Mouse (Mus musculus) intestine, embryonic 14.5 days (tissue): ENCODE results near the gene Gm17555. TPM values are rescaled to one million over a fixed set of nuclear protein-coding genes. Genes with fewer than 3 reads are reported as not detected.
"Not testable (repeated sequence)": the region's sequence is repeated elsewhere in the genome, so short reads cannot be mapped to it uniquely, and the experiment has no call there.

ENCODE experiments used
- ATAC-seq: fragments of 200-750 bp; cut with Nextera tagmentation; replicated peaks from 2 replicates; pipeline ENCODE4 v1.8.0; 2017; ENCODE audit warnings: low read depth, moderate number of reproducible peaks, moderate TSS enrichment, moderate library complexity; ENCODE audit not compliant: low FRiP score, low TSS enrichment
- DNase-seq: peaks from one replicate; pipeline ENCODE4 v3.0.0-alpha.2; 2018; ENCODE audit warnings: low spot score
- H3K27ac ChIP-seq: fragments of 300-500 bp; sonication (generic); 2 replicates; pipeline ENCODE4 v1.5.1; 2014; ENCODE audit warnings: low read depth, mild to moderate bottlenecking, control low read depth
- H3K27me3 ChIP-seq: fragments of 300-500 bp; sonication (generic); replicated peaks from 2 replicates; pipeline ENCODE4 v1.6.1; 2014; ENCODE audit warnings: low read length, control low read depth; ENCODE audit not compliant: control insufficient read depth, insufficient read depth
- H3K36me3 ChIP-seq: fragments of 300-500 bp; sonication (generic); 2 replicates; pipeline ENCODE4 v1.6.1; 2014; ENCODE audit warnings: low read length, control low read depth; ENCODE audit not compliant: control insufficient read depth, insufficient read depth
- H3K4me1 ChIP-seq: fragments of 300-500 bp; sonication (generic); replicated peaks from 2 replicates; pipeline ENCODE4 v1.6.1; 2014; ENCODE audit warnings: low read length, control low read depth, mixed read lengths; ENCODE audit not compliant: control insufficient read depth, insufficient read depth
- H3K4me2 ChIP-seq: fragments of 300-500 bp; sonication (generic); 2 replicates; pipeline ENCODE4 v1.6.1; 2014; ENCODE audit warnings: low read length
- H3K4me3 ChIP-seq: fragments of 300-500 bp; sonication (generic); 2 replicates; pipeline ENCODE4 v1.5.1; 2014; ENCODE audit warnings: low read depth, low read length, control low read depth, mixed read lengths
- H3K9ac ChIP-seq: fragments of 300-500 bp; sonication (generic); 2 replicates; pipeline ENCODE4 v1.6.1; 2014; ENCODE audit warnings: mild to moderate bottlenecking, low read length
- H3K9me3 ChIP-seq: fragments of 300-500 bp; sonication (generic); 2 replicates; pipeline ENCODE4 v1.6.1; 2016; ENCODE audit warnings: low read length, control low read depth; ENCODE audit not compliant: control insufficient read depth
- WGBS: fragments of 180-500 bp; shearing (Covaris S2); extraction: QIAGEN DNeasy Blood & Tissue Kit; methylation state at CpG from one replicate; pipeline ENCODE4 v1.1.7; 2014; 5-methylcytosine and 5-hydroxymethylcytosine counted together
- polyA plus RNA-seq: library from polyadenylated mRNA; unstranded; fragments of >200 nt; fragmentation: Nextera tagmentation; extraction: Ambion mirVana; gene quantifications from 2 replicates; pipeline ENCODE4 v1.2.1, GENCODE M21; 2014

Gm17555 gene
- polyA plus RNA-seq, result not detected in 2 replicates

GRCm38 (mm10) chr2:126214800-126215199, at the start of gene Gm17555:
Gm17555 (plus strand) TSS chr2:126215100.
- not testable (repeated sequence) for H3K4me1 ChIP-seq, H3K27me3 ChIP-seq, H3K9ac ChIP-seq, H3K36me3 ChIP-seq, H3K4me3 ChIP-seq, ATAC-seq, DNase-seq, H3K9me3 ChIP-seq, H3K4me2 ChIP-seq, H3K27ac ChIP-seq
- WGBS, result 82% methylated on average over 3 of the region's 3 CpGs

- 94% methylated on average over 5 of the region's 5 CpGs for WGBS
- ATAC-seq, result no peak
- no peak overlapping the region for H3K4me2 ChIP-seq
- no peak overlapping the region for H3K4me3 ChIP-seq
- H3K27ac ChIP-seq, result no peak overlapping the region
- DNase-seq, result no peak
- no peak overlapping the region for H3K9ac ChIP-seq
- H3K9me3 ChIP-seq, result no peaks in the 10 kb centered on the region
- H3K27me3 ChIP-seq, result no peaks in the 10 kb centered on the region
- H3K4me1 ChIP-seq, result no peaks in the 10 kb centered on the region
- peaks cover 29% of the 10 kb centered on the region for H3K36me3 ChIP-seq
These were observed 49.5 kb upstream of the Gm17555 start for GRCm38 (mm10) chr2:126165277-126166018.

DNA sequence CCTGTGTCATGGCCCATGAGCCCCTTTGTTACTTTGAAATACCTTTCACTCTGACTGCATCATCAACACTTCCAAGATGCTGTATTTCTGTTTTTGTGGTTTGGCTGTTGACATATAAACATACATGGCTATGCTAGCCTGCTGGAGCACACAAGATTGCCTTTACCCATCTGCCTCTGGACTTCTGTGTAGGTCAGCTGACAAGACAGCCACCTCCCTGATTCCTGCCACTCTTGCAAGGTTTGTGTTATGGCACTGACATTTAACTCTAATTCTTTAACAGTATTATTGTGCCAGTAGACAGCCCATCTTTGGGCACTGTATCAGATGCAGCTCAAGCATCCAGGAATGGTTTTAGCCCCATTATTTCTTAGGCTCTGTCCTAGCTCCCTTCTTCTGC, 48.6 kb upstream of the Gm17555 start:
- ATAC-seq, result no peak
- Histone ChIP-seq H3K9ac (no peak overlapping the region), H3K36me3 (peaks cover 22% of the 10 kb centered on the region), H3K27ac (no peak overlapping the region), H3K4me3 (no peak overlapping the region), H3K4me1 (no peaks in the 10 kb centered on the region), H3K9me3 (no peaks in the 10 kb centered on the region), H3K4me2 (no peak overlapping the region), H3K27me3 (no peaks in the 10 kb centered on the region)
- no peak for DNase-seq

DNA sequence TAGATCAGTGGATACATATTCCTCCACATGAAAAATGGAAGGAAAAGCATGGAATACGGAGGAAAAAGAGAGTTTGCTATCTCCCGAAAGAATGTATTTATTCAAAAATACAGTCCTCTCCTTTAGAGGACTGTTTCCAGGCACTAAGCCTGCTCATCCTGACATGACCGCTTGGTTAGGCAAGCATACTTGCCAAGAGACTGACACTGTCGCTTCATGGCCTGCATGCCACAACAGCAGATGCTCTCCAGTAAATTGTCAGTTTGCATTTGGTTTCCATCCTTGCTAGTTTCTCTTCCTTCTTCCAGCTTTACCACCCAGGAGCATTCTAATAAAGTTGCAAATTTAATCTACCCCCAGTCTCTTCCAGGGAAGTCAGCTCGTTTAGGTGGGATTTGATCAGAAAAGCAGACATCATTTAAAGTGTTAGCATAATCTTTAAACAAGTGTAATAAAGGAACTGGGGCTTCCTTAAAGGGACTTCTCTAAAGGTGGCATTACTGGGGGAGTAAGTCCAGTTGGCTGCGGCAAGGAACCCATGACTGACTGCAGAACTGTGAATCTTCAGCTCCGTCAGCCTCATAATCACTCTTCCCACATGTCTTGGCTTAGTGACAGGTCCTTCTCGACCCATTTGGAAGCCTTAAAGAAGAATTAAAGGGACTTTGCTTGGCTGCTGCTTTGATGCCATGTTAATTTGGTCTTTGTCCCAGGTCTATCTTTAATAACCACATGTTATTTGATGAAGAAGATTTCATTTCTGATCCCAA, 47.9 kb upstream of the Gm17555 start:
- Histone ChIP-seq H3K4me2 (no peak overlapping the region), H3K4me3 (no peak overlapping the region), H3K4me1 (no peaks in the 10 kb centered on the region), H3K9ac (no peak overlapping the region), H3K36me3 (peaks cover 15% of the 10 kb centered on the region), H3K27me3 (no peaks in the 10 kb centered on the region), H3K9me3 (no peaks in the 10 kb centered on the region), H3K27ac (no peak overlapping the region)
- no peak for DNase-seq
- WGBS, result 85% methylated on average over 8 of the region's 8 CpGs
- no peak for ATAC-seq

GRCm38 (mm10) chr2:126171427-126171826, 43.5 kb upstream of the Gm17555 start:
- H3K4me3 ChIP-seq, result no peak overlapping the region
- no peak for DNase-seq

DNA sequence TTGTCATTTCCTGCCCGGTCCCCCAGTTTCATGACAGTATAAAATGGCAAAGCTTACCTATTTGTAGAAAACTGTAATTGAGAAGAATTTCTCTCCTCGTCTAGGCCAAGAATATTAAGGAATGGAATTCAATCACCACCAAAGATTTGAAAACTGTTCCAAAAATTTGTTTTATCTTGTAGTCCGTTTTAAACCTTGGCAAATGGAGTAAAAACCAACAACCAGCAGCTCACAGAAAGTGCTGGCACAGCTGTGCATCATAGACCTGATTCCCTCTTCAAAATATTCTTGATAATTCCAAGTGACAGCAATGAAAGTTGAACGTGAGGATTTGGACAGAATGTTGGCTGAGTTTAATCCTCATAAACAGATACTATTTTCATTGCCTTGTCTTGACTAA, 23.6 kb upstream of the Gm17555 start:
- Histone ChIP-seq H3K27me3 (no peaks in the 10 kb centered on the region), H3K9ac (no peak overlapping the region), H3K4me2 (no peak overlapping the region), H3K36me3 (no peaks in the 10 kb centered on the region), H3K4me3 (no peak overlapping the region), H3K4me1 (no peaks in the 10 kb centered on the region), H3K9me3 (no peaks in the 10 kb centered on the region), H3K27ac (no peak overlapping the region)
- ATAC-seq (no peak), DNase-seq (no peak)
- 74% methylated on average over 4 of the region's 4 CpGs for WGBS

More at GRCm38 (mm10) chr2:126171427-126171826, 43.5 kb upstream of the Gm17555 start:
- WGBS, result 100% methylated on average over 1 of the region's 1 CpGs
- no peak overlapping the region for H3K27ac ChIP-seq
- no peaks in the 10 kb centered on the region for H3K9me3 ChIP-seq
- H3K27me3 ChIP-seq, result no peaks in the 10 kb centered on the region
- no peaks in the 10 kb centered on the region for H3K36me3 ChIP-seq
- no peaks in the 10 kb centered on the region for H3K4me1 ChIP-seq
- ATAC-seq, result no peak
- H3K9ac ChIP-seq, result no peak overlapping the region
- no peak overlapping the region for H3K4me2 ChIP-seq

GRCm38 (mm10) chr2:126192129-126192528, 22.8 kb upstream of the Gm17555 start:
- no peak for DNase-seq
- Histone ChIP-seq H3K27me3 (no peaks in the 10 kb centered on the region), H3K9me3 (no peaks in the 10 kb centered on the region), H3K4me3 (no peak overlapping the region), H3K4me1 (no peaks in the 10 kb centered on the region), H3K27ac (no peak overlapping the region), H3K4me2 (no peak overlapping the region), H3K36me3 (no peaks in the 10 kb centered on the region), H3K9ac (no peak overlapping the region)
- WGBS, result 83% methylated on average over 2 of the region's 2 CpGs
- ATAC-seq, result no peak

DNA sequence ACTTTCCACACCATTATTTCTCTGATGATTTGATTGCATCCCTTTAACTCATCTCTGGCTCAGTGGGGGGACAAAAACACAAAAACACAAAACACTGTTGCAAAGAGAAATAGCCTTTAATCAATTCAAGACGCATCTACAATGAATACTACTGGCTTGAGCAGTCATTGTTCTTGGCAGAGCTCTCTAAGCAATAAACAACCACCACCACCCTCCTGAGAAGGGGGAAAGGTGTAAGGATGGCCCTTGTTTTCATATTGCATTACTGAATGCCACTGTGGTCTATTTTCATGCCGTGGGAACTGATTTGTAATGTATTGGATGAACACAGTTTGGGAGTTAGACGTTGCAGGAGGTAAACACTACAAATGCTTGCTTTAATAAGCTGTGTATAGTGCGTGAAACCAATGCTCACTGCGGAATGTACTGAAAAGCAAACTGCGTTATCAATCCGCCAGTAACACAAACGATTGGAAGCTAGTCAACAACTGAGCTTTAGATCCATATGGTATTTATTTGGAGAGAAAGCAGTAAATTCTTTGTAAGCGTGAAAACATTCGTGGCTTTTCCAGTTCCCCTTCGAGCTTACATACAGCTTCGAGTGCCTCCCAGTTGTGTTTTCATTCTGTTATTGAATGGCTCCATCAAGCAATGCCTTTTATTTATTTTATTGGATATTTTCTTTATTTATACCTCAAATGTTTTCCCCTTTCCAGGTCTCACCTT, 19.1 kb upstream of the Gm17555 start:
- H3K27ac ChIP-seq, result no peak overlapping the region
- H3K4me3 ChIP-seq, result no peak overlapping the region
- ATAC-seq, result no peak
- no peaks in the 10 kb centered on the region for H3K9me3 ChIP-seq
- H3K4me1 ChIP-seq, result no peaks in the 10 kb centered on the region
- WGBS, result 80% methylated on average over 12 of the region's 12 CpGs
- H3K9ac ChIP-seq, result no peak overlapping the region
- no peaks in the 10 kb centered on the region for H3K27me3 ChIP-seq
- no peaks in the 10 kb centered on the region for H3K36me3 ChIP-seq
- H3K4me2 ChIP-seq, result no peak overlapping the region
- DNase-seq, result no peak
